Mouse (Mus musculus): ENCODE results near the gene Mdm4. TPM values are rescaled to one million over a fixed set of nuclear protein-coding genes. Genes with fewer than 3 reads are reported as not detected.
"Not testable (repeated sequence)": the region's sequence is repeated elsewhere in the genome, so short reads cannot be mapped to it uniquely, and the experiment has no call there.

The Mdm4 gene
- total RNA-seq, 2 experiments from 2014 or later, result 65.5 to 91.1 TPM

DNA sequence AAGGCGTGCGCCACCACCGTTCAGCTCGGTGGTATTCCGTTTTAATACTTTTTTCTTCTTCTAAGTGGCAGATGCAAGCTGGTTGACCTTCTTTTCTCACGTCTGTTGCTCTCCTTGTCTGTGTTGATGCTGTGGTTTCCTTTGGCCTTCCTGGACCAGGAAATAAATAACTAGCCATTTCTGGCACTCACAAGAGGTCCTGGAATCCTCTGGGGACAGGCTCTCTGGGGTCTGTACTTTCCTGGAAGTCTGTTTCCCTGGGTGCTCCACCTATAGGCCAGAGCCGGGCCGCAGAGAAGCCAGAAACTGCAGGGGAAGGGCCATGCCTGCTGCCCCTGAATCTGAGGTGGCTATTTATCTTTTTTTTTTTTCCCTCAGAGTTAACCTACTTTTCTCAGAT is 24.0 kb upstream of the Mdm4 start:
- no peak for DNase-seq (ENCODE audit: extremely low spot score in 1 of 2, low spot score in 1 of 2)

DNA sequence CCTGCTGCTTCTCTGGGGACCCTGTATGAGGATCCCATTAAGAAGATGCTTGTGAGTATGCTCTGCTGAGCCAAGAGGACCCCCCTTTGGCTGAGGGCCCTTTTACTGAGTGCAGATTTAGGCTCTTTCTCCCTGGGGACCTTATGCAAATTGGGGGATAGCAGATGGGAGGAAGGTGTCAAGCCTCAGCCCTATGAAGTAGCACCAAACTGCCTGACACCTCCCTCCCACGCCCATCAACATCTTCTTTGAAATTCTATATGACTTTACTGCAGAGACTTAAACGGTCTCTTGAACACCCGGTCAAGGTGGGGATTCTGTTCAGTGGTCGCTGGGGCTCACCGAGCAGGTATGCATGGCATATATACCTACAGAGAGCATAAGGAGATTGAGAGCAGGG is 22.7 kb upstream of the Mdm4 start:
- no peak for DNase-seq (ENCODE audit: extremely low spot score in 1 of 2, low spot score in 1 of 2)

DNA sequence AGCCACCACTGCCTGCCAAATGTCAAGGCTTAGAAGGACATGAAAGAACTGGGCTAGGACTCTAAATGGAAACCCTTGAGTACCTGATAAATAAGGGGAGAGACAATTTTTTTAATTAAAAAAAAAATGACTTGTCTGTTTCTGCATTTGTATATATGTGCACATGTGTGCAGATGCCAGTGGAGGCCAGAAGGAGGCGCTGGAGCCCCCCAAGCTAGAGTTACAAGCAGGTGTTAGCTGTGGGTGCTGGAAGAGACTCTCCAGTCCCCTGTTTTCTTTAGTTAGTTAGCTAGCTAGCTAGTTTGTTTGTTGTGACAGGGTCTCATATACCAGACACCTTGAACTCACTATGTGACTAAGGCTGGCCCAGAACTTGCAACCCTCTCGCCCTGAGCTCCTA is 21.5 kb upstream of the Mdm4 start:
- no peak for DNase-seq (ENCODE audit: extremely low spot score in 1 of 2, low spot score in 1 of 2)

DNA sequence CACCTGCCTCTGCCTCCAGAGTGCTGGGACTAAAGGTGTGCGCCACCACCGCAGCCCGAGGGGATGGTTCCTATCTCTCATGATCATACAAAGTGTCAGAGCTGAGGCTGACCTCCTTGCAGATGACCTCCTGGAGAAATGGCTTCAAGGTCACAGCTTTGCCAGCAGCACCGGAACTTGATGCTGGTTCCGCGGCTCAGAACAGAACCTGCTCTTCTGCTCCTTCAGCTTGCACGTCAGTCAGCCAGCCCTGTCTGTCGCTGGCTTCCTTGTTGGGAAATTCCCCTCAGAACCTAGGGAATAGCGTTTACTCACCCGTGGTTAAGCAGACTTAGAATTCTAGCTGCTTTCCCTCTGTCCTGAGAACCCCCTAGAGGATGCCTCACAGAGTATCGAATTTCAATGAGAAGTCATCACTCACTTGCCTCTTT is 19.7 kb upstream of the Mdm4 start:
- no peak for DNase-seq (ENCODE audit: extremely low spot score in 1 of 2, low spot score in 1 of 2)

DNA sequence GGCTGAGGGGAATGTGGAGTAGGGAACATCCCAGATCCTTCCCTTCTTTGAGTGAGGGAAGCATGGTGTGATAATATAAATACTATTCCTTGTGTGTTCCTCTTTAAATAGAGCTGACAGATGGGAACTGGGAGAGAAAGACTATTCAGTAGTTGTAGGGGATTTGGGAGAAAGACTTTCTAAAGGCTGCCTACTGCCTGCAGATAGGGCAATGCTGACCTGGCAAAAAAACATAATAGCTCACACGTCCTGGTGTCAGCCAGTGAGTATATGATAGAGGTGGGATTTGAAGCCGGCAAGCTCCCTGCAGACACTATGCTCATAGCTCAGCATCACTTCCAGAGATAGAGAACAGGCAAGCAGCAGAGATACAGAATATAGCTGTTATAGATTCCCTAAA is 18.3 kb upstream of the Mdm4 start:
- DNase-seq (ENCODE audit: extremely low spot score in 1 of 2, low spot score in 1 of 2), result no peak

DNA sequence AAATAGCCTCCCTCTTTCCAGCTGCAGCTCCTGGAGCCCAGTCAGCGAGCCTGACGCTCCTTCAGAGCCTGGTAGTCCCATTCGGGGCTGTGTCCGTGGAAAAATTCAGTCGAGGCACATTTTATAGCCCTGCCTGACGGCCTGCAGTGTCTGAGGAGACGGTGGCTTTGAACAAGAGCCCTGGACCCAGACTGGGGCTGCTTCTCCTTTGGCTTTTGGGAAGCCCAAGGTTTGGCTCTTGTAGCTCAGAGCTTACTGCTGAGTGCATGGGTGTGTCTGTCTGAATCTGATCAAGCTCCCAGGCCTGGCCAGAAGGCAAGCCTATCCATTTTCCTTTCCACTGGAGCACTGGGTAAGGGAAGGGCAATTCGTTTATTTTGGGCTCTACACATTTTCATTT is 17.2 kb upstream of the Mdm4 start:
- no peak for DNase-seq (ENCODE audit: extremely low spot score in 1 of 2, low spot score in 1 of 2)

DNA sequence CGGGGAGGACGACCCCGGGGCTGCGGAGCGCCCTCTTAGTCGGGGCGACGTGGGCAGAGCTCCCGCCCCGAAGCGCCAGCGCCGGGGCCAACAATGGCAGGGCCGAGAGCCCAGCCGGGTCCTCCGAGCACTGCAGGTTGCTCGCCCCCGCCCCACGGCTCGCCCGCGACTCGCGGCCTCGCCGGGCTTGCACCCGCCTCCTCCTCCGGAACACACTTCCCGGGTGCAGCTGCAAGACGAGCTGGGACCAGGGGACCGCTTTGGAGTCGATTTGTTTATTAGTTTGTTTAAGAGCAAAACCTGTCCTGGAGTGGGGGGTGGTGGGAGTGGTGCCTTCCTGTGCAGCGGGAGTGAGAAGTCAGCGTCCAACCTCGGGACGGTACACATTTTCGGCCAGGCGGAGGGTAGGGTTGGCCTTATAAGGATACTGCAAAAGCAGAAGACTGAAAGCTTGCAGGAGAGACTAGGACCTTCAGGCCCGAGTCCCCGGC is 16.1 kb upstream of the Mdm4 start:
- no peak for DNase-seq (ENCODE audit: extremely low spot score in 1 of 2, low spot score in 1 of 2)

DNA sequence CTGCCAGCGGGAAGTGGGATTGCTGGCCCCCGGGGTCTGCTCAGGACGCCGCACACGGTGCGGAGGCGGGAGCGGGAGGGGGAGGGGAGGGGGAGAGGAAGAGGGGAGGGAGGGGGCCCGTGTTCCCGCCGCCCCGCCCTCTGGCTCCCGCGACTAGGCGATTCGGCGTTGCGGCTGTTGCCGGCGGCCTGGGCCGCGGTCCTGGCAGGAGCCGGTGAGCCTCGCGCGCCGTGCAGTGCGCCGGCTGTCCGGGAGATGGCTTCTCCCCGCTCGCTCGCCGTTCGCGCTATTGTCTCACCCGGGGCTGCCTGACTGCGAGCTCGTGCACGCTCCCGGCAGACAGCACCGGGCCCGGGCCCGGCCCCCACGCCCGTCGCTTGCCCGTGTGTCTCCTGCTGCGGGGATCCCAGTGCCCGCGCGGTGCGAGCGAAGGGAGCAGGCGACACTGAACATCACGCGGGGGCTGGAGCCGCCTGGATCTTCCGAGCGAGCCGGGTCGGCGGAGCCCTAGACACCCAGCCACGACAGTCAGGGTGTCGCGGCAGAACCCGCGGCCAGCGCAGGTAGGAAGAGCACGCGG is 15.6 kb upstream of the Mdm4 start:
- DNase-seq (ENCODE audit: extremely low spot score in 1 of 2, low spot score in 1 of 2), result peak; percentile 54 to 70

DNA sequence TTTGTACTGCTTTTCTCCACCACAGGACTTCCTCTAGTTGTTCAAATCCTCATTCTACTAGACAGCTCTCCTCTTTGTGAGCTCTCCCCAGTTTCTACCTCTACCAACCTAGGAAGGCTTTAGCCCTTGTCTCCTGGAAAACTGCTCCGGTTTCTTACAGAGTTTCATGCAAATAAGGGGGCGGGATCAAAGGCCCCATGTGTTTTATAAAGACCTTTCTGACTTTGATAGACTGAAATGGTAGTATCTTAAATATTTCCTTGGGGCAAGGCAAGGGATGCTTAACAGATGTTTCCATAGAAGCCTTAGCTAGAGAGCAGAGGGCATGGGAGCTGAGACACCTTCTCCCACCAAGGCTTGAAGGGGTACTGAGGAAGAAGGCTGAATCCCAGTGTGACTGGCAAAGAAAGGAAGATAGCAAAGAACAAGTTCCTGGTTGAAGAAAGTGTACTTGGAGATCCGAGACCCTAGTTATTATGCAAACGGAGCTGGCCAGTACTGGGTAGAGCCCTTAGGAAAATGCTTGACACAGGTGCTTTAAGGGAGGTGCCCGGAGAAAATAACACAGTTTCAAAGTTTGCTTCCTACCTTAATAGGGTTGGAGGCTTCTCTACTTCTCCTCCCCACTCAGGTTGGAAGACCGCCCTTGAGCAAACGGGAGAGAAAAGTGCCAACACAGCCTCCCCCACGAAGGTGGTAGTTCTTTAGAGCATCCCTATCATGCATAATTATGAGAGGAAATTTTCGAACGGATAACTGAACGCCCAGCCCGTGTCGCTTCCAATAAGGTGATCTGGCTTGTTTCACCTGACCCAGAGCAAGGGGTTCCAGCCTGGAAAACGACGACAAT is 14.9 kb upstream of the Mdm4 start, which contains the start of gene Pik3c2b:
Gene Pik3c2b (plus strand): TSS at position 657 of the 850 bp plus-strand sequence.
- no peak for DNase-seq (ENCODE audit: extremely low spot score in 1 of 2, low spot score in 1 of 2)

DNA sequence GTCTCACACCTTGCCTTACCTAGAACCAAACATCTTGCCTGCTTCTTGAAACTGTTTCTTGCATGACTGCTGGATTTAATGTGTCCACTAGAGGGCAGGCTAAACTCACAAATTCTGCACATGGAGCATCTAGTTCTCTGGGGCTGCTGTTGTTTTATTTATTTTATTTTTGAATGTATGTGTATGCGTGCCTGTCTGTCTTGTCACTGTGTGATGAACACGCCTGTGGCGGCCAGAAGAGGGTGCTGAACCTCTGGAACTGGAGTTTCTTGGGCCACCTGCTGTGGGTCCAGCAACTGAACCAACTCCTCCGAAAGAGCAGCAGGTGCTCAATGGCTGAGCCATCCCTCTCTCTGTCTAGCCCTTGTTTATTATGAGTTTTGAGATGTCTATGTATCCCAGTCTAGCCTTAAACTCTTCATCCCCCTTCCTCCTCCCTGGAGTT is 9.2 kb upstream of the Mdm4 start:
- DNase-seq (ENCODE audit: extremely low spot score in 1 of 2, low spot score in 1 of 2), result peak in 1 of 2 experiments; percentile 55

DNA sequence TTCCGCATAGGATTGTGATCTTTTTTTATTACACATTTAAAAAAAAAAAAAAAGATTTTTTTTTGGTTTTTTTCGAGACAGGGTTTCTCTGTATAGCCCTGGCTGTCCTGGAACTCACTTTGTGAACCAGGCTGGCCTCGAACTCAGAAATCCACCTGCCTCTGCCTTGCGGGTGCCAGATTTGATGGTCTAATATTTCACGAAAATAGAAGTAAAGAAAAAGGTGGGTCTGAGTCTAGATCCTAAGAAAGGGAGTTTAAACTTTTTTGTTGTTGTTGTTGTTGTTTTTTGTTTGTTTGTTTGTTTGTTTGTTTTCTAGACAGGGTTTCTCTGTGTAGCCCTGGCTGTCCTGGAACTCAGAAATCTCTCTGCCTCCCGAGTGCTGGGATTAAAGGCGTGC is 4.3 kb upstream of the Mdm4 start:
- not testable (repeated sequence) for DNase-seq (ENCODE audit: extremely low spot score in 1 of 2, low spot score in 1 of 2)

DNA sequence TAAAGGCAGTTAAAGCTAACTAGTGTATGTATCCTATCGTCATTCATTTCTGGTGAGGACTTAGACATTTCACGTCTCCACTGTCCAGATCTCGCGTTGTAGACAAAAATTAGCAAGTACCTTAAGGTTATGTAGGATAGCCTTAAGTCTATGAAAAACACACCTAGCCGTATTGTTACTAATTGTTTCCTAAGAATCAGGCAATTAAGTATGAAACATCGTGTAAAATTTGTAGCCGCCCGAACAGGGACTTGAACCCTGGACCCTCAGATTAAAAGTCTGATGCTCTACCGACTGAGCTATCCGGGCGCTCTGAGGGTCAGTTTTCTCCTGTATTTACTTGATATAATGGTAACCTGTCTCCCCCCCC is 3.7 kb upstream of the Mdm4 start:
- DNase-seq (ENCODE audit: extremely low spot score in 1 of 2, low spot score in 1 of 2), result peak in 1 of 2 experiments; percentile 63

DNA sequence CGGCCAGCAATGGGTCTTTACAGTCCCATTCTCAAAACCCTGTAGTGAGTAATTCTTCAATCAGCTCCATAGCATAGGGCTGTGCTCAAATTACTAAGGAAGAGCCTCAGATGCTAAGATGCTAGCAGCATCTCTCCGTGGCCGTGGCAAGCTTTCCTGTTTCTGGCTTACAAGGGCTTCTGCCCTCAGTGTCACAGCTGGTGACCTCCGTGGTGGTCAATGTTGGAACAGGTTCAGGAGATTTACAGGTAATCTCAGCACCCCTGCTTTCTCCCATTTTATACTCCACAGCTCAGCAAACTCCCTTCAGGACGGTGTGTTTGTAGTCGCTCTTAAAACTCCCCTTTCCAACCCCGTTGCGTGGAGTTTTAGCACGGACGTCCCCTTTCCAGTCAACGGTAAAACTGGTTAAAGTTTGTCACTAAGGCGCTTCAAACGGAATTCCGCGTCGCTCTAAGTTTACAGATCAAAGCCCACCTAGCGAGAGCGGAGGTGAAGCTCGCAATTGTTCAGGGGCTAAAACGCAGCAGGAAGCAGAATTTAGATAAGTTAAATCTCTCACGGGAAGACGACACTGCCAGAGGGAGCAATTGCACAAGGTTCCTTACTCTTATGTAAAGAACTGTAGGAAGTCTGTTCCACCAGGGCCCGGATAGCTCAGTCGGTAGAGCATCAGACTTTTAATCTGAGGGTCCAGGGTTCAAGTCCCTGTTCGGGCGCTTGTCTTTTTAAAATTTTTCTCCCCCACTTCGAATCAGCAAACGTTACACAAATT is 3.1 kb upstream of the Mdm4 start:
- DNase-seq (ENCODE audit: extremely low spot score in 1 of 2, low spot score in 1 of 2), result peak; percentile 48 to 60

DNA sequence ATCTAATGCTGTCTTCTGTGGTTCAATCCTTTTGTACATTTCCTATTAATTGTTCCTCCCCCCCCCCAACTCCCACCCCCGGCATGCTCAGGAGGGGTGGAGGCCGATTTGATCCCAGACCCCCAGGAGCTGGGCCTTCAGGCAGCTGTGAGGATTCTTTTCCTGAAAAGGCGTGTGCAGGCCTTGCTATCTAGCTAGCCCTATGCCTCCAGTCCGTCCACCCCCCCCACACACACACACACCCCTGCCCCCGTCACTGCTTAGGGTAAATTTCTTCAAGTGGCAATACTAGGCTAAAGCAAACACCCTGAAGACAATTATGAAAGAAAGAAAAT is 2.6 kb upstream of the Mdm4 start:
- no peak for DNase-seq (ENCODE audit: extremely low spot score in 1 of 2, low spot score in 1 of 2)

DNA sequence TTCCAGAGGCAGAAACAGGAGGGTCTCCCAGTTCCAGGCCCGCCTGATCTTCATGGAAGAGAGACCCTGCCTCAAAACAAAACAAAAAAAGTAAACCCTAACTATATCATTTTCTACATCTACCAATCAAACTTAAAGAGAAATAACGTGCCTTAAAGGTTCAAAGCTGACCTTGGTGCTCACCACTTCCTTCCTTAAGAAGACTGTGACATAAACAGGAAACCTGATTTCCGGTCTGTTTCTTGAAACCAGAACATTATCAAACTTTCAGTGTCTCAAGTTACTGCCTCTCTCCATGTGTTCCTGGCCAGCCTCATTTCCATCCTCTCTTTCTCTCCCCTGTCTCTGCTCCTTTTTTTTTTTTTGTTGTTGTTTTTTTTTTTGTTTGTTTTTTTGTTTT is 617 bp downstream of the Mdm4 start:
- no peak for DNase-seq (ENCODE audit: extremely low spot score in 1 of 2, low spot score in 1 of 2)

DNA sequence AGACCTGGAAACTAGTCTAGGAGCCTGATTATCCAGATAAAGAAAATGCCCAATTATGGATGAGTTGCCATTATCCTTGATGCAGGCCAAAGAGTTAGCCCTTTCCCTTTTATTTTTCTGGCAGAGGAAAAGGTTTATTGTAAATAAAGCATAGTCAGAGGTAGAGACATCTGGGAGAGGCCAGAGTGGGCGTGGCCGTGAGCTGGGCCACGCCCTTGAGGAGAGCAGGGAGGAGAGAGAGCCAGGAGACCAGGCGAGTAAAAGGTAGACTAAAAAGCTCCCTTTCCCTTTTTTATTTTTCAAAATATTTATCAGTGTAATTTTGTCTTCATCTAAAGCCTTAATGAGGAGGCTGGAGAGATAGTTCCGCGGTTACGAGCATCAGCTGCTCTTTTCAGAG is 2.4 kb downstream of the Mdm4 start:
- no peak for DNase-seq (ENCODE audit: extremely low spot score in 1 of 2, low spot score in 1 of 2)

DNA sequence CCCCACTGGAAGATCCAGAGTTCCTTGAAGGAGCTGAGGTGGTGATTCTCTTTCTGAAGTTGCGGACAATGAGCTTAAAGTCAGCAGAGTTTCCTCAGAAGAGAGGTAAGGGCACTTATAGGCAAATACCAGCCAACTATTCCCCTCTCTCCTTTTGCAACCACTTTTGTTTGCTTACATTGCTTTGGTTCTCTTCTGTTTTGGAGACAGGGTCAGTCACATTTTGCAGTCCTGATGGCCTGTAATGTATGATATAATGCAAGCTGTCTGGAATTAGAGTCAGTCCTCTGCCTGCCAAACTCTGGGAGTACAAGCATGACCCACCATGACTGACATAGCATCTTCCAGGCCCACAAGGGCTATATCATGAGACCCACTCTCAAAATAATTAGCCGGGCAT is 3.2 kb downstream of the Mdm4 start:
- no peak for DNase-seq (ENCODE audit: extremely low spot score in 1 of 2, low spot score in 1 of 2)

DNA sequence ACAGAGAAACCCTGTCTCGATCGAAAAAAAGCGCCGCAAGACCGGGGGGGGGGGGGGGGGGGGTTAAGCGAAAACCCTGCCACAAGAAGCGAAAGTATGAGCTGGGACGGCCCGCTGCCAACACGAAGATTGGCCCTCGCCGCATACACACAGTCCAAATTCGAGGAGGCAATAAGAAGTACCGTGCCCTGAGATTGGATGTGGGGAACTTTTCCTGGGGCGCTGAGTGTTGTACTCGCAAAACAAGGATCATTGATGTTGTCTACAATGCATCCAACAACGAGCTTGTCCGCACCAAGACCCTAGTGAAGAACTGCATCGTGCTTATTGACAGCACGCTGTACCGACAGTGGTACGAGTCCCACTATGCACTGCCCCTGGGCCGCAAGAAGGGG is 4.6 kb downstream of the Mdm4 start:
- DNase-seq (ENCODE audit: extremely low spot score in 1 of 2, low spot score in 1 of 2), result not testable (repeated sequence)

DNA sequence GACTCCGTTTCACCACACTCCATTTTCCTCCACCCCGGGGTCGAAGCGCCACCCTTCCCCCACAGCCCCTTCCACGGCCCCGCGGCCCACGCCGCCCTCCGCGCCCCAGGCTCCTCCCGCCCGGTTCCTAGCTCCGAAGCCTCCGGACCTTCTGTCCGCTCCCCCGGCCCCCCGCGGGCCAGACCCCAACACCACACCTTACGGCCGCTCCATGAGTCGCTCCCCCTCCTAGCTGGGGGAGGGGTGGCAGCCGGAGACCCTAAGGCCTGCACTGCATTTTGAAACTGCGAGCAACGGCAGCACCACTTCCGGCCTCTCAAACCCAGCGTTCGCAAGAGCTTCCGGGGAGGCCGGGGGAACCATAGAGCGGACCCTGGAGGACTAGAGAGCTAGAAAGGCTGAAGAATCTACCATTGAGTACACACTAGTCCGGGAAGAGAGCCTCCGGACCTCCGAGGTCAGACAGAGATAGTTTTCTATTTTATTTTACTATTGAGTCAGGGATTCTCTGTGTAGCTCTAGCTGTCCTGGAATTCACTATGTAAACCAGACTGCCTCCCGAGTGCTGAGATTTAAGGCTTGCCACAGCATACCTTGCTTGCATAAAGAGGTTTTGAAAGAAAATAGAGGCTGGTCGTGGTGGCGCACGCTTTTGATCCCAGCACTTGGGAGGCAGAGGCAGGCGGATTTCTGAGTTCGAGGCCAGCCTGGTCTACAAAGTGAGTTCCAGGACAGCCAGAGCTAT is 5.1 kb downstream of the Mdm4 start:
- peak; percentile 63 to 67 for DNase-seq (ENCODE audit: extremely low spot score in 1 of 2, low spot score in 1 of 2)

DNA sequence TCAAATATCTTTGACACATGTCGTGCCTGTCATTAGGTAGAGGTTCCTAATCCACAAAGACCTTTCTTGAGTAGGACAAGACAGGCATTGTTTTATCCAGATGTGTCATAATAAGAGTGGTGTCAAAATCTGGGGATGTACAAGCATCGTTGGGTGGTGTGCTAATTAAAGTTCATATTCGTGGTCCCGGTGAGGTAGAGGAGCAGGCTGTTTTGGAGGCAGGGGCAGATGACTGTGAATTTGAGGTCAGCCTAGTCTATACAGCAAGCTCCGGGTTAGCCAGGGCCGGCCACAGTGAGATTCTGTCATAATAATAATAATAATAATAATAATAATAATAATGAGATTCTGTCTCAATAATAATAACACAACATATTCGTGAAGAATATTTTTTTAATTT is 5.9 kb downstream of the Mdm4 start:
- DNase-seq (ENCODE audit: extremely low spot score in 1 of 2, low spot score in 1 of 2), result no peak

DNA sequence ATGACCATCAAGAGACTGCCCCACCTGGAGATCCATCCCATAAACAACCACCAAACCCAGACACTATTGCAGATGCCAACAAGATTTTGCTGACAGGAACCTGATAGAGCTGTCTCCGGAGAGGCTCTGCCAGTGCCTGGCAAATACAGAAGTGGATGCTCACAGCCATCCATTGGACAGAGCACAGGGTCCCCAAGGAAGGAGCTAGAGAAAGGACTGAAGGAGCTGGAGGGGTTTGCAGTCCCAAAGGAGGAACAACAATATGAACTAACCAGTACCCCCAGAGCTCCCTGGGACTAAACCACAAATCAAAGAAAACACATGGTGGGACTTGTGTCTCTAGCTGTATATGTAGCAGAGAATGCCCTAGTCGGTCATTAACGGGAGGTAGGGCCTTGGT is 6.6 kb downstream of the Mdm4 start:
- DNase-seq (ENCODE audit: extremely low spot score in 1 of 2, low spot score in 1 of 2), result not testable (repeated sequence)
